8 mouse cellular contexts compared by ENCODE assay signal in genomic region chr4:137993291-137993758, GRCm38 (mm10). TPM values are rescaled to one million over a fixed set of nuclear protein-coding genes. Genes with fewer than 3 reads are reported as not detected.
DNase-seq lines count a peak whose midpoint lies in the region; ATAC-seq and TF ChIP-seq lines count a peak whose summit lies in the region.

No protein-coding gene starts in this region.

- no peak; the same call in 1 of the 2 replicates for TF ChIP-seq EP300 in liver, embryonic 14.5 days (IDR thresholded peaks at IDR 0.05; ENCODE audit: low read depth)
- no peak for TF ChIP-seq EP300 in stomach, postnatal 0 days (optimal IDR thresholded peaks at IDR 0.05)

- no peak for TF ChIP-seq CTCF in liver, embryonic 14.5 days (IDR thresholded peaks at IDR 0.05; ENCODE audit: low read depth)
- no peak for TF ChIP-seq CTCF in stomach, postnatal 0 days (IDR thresholded peaks at IDR 0.05; ENCODE audit: low read depth)

- under 1% methylated on average over 46 of the region's 59 CpGs for WGBS in heart, embryonic 15.5 days
- under 1% methylated on average over 58 of the region's 59 CpGs for WGBS in liver, embryonic 14.5 days (ENCODE audit: insufficient replicate concordance)
- WGBS in neural tube, embryonic 11.5 days: under 1% methylated on average over 48 of the region's 59 CpGs
- under 1% methylated on average over 38 of the region's 59 CpGs for WGBS in stomach, postnatal 0 days

- H3K9ac ChIP-seq in heart, embryonic 15.5 days: peak overlapping the region; percentile 94
- H3K9ac ChIP-seq in liver, embryonic 14.5 days (replicated peaks): peak overlapping the region; percentile 82
- H3K9ac ChIP-seq in neural tube, embryonic 11.5 days (ENCODE audit: low read length): peak overlapping the region; percentile 98
- peak overlapping the region; percentile 97 for H3K9ac ChIP-seq in stomach, postnatal 0 days (ENCODE audit: low read length)

- peak; percentile 96 for DNase-seq in CD4-positive, CD25-positive, alpha-beta regulatory T cell, adult 2 months (ENCODE audit: low read depth, low spot score)
- DNase-seq in c-Kit-negative CD71-positive TER-119-positive erythroid progenitor cells, embryonic 14.5 days (ENCODE audit: low read depth, low spot score): peak; percentile 85
- DNase-seq in fibroblast of lung, adult 2 months (ENCODE audit: low read depth): peak; percentile 84
- peak; percentile 99 to 100 for DNase-seq in kidney, postnatal 25 days
- peak; percentile 84 to 89 (median 85) for DNase-seq in liver, embryonic 14.5 days (ENCODE audit: low read depth in 3 of 3, low spot score in 3 of 3)
- peak; percentile 99 for DNase-seq in neural tube, embryonic 11.5 days (ENCODE audit: low spot score)
- peak; percentile 99 for DNase-seq in stomach, postnatal 0 days (ENCODE audit: low spot score)

- peaks cover 5% of the 10 kb centered on the region for H3K36me3 ChIP-seq in heart, embryonic 15.5 days
- H3K36me3 ChIP-seq in liver, embryonic 14.5 days (replicated peaks; ENCODE audit: control insufficient read depth, insufficient read depth, low read depth): peaks cover 3% of the 10 kb centered on the region
- peaks cover 4% of the 10 kb centered on the region; the same call in 1 of the 2 replicates for H3K36me3 ChIP-seq in neural tube, embryonic 11.5 days (ENCODE audit: control insufficient read depth, insufficient read depth, low read length)
- no peaks in the 10 kb centered on the region for H3K36me3 ChIP-seq in stomach, postnatal 0 days (ENCODE audit: control insufficient read depth, insufficient read depth, low read length)

- H3K4me1 ChIP-seq in heart, embryonic 15.5 days (replicated peaks): peaks cover 27% of the 10 kb centered on the region
- peaks cover 7 to 15% of the 10 kb centered on the region in 2 experiments for H3K4me1 ChIP-seq in liver, embryonic 14.5 days (replicated peaks; ENCODE audit: control insufficient read depth in 2 of 2, insufficient read depth in 2 of 2, low read length in 1 of 2)
- peaks cover 16% of the 10 kb centered on the region for H3K4me1 ChIP-seq in neural tube, embryonic 11.5 days (ENCODE audit: control insufficient read depth, insufficient read depth, low read length)
- H3K4me1 ChIP-seq in stomach, postnatal 0 days (replicated peaks; ENCODE audit: control insufficient read depth, insufficient read depth): 0 out of 2 replicates have a peak, but pooled peaks cover 2% of the 10 kb centered on the region

- H3K4me2 ChIP-seq in heart, embryonic 15.5 days: peak overlapping the region; percentile 85
- H3K4me2 ChIP-seq in liver, embryonic 14.5 days (ENCODE audit: low read depth): peak overlapping the region; percentile 84
- H3K4me2 ChIP-seq in neural tube, embryonic 11.5 days (ENCODE audit: low read depth): peak overlapping the region; percentile 51
- H3K4me2 ChIP-seq in stomach, postnatal 0 days (replicated peaks; ENCODE audit: low read depth): peak overlapping the region; percentile 93

- H3K9me3 ChIP-seq in heart, embryonic 15.5 days (replicated peaks): no peaks in the 10 kb centered on the region
- H3K9me3 ChIP-seq in liver, embryonic 14.5 days (ENCODE audit: control insufficient read depth, low read length): no peaks in the 10 kb centered on the region
- no peaks in the 10 kb centered on the region for H3K9me3 ChIP-seq in neural tube, embryonic 11.5 days (ENCODE audit: control insufficient read depth, low read length)
- no peaks in the 10 kb centered on the region for H3K9me3 ChIP-seq in stomach, postnatal 0 days (ENCODE audit: control insufficient read depth, low read length)

- no peaks in the 10 kb centered on the region for H3K27me3 ChIP-seq in heart, embryonic 15.5 days
- peaks cover 7% of the 10 kb centered on the region for H3K27me3 ChIP-seq in liver, embryonic 14.5 days (ENCODE audit: control insufficient read depth, insufficient read depth, low read length)
- H3K27me3 ChIP-seq in neural tube, embryonic 11.5 days (ENCODE audit: control insufficient read depth, insufficient read depth, low read length): no peaks in the 10 kb centered on the region
- no peaks in the 10 kb centered on the region for H3K27me3 ChIP-seq in stomach, postnatal 0 days (ENCODE audit: control insufficient read depth, insufficient read depth, low read length)

- peak overlapping the region; percentile 91 for H3K4me3 ChIP-seq in heart, embryonic 15.5 days
- peak overlapping the region; percentile 69 to 79 for H3K4me3 ChIP-seq in liver, embryonic 14.5 days (ENCODE audit: insufficient read depth in 1 of 2, low read depth in 2 of 2, low read length in 2 of 2)
- H3K4me3 ChIP-seq in neural tube, embryonic 11.5 days (ENCODE audit: low read depth, low read length): peak overlapping the region; percentile 99
- H3K4me3 ChIP-seq in stomach, postnatal 0 days (ENCODE audit: low read depth, low read length): peak overlapping the region; percentile 96

- H3K27ac ChIP-seq in heart, embryonic 15.5 days: peak overlapping the region; percentile 91
- H3K27ac ChIP-seq in liver, embryonic 14.5 days: peak overlapping the region; percentile 34
- H3K27ac ChIP-seq in neural tube, embryonic 11.5 days (ENCODE audit: low read depth, low read length): peak overlapping the region; percentile 93
- peak overlapping the region; percentile 96 for H3K27ac ChIP-seq in stomach, postnatal 0 days (replicated peaks)

- ATAC-seq in heart, embryonic 15.5 days (replicated peaks; ENCODE audit: insufficient number of reproducible peaks, insufficient read depth, low FRiP score, low read depth): peak; percentile 90
- peak; percentile 94 for ATAC-seq in liver, embryonic 14.5 days (ENCODE audit: insufficient read depth)
- ATAC-seq in neural tube, embryonic 11.5 days (ENCODE audit: insufficient read depth, low FRiP score, low TSS enrichment): peak; percentile 91
- peak; percentile 95 for ATAC-seq in stomach, postnatal 0 days (ENCODE audit: low FRiP score, low TSS enrichment)

RNA-seq across cellular contexts. Expression of gene Eif4g3, which starts 0.5 kb away (rescaled TPM):
- polyA plus RNA-seq in heart, embryonic 15.5 days (2015; fragmentation: Nextera tagmentation; extraction: Ambion mirVana): 17.2 and 20.5 TPM in 2 replicates
- polyA plus RNA-seq in liver, embryonic 14.5 days (2012; rRNA removed): 9.2 and 15.6 TPM in 2 replicates
- polyA plus RNA-seq in liver, embryonic 14.5 days (2014; fragmentation: Nextera tagmentation; extraction: Ambion mirVana): 5.2 and 5.6 TPM in 2 replicates
- 51.0 and 55.0 TPM in 2 replicates for polyA plus RNA-seq in neural tube, embryonic 11.5 days (2014; fragmentation: Nextera tagmentation; extraction: Ambion mirVana)
- 11.4 and 11.9 TPM in 2 replicates for polyA plus RNA-seq in stomach, postnatal 0 days (2015; fragmentation: Nextera tagmentation; extraction: Ambion mirVana)

Comparison
In these comparisons a context has a peak if more than half of its experiments do, and no peak if none do; other contexts are left out.
1. Peak in every context shown above with its lines: DNase-seq, ATAC-seq, H3K4me3 ChIP-seq and H3K27ac ChIP-seq.
2. H3K27ac ChIP-seq: peak in every context shown above with its lines; median percentile 96 in stomach, postnatal 0 days; 93 in neural tube, embryonic 11.5 days; 91 in heart, embryonic 15.5 days; 34 in liver, embryonic 14.5 days.